Mouse (Mus musculus): ENCODE measurements around the gene Fcf1. TPM values are rescaled to one million over a fixed set of nuclear protein-coding genes. Genes with fewer than 3 reads are reported as not detected.

The Fcf1 gene
- polyA plus RNA-seq (2015; fragmentation: Illumina TruSeq; extraction: RNeasy Lipid Tissue Mini Kit (QIAGEN cat#74804); ENCODE audit: low read depth, low replicate concordance) = 57.0 TPM

GRCm38 (mm10) chr12:84970428-84971096, at the start of gene Fcf1, which contains the start of gene Arel1:
Fcf1 (plus strand) TSS chr12:84970897.
Arel1 (minus strand) TSS chr12:84970900.

GRCm38 (mm10) chr12:84996083-84996496, 25.4 kb downstream of the Fcf1 start, which contains the start of gene Ylpm1:
Ylpm1 (plus strand) TSS chr12:84996321.

Other genes starting within 250 kb of the Fcf1 start
- 56.7 TPM for gene Npc2, start 197.7 kb upstream of the Fcf1 start, polyA plus RNA-seq (2015; fragmentation: Illumina TruSeq; extraction: RNeasy Lipid Tissue Mini Kit (QIAGEN cat#74804); ENCODE audit: low read depth, low replicate concordance)
- gene Isca2, start 197.6 kb upstream of the Fcf1 start, polyA plus RNA-seq (2015; fragmentation: Illumina TruSeq; extraction: RNeasy Lipid Tissue Mini Kit (QIAGEN cat#74804); ENCODE audit: low read depth, low replicate concordance) = 129 TPM
- 0.34 TPM for gene Ltbp2, start 94.4 kb upstream of the Fcf1 start, polyA plus RNA-seq (2015; fragmentation: Illumina TruSeq; extraction: RNeasy Lipid Tissue Mini Kit (QIAGEN cat#74804); ENCODE audit: low read depth, low replicate concordance)
- gene Arel1, start within 50 bp of the Fcf1 start, polyA plus RNA-seq (2015; fragmentation: Illumina TruSeq; extraction: RNeasy Lipid Tissue Mini Kit (QIAGEN cat#74804); ENCODE audit: low read depth, low replicate concordance) = 70.1 TPM
- gene Ylpm1, start 25.4 kb downstream of the Fcf1 start, polyA plus RNA-seq (2015; fragmentation: Illumina TruSeq; extraction: RNeasy Lipid Tissue Mini Kit (QIAGEN cat#74804); ENCODE audit: low read depth, low replicate concordance) = 67.7 TPM
- 1.4 TPM for gene Prox2, start 139.9 kb downstream of the Fcf1 start, polyA plus RNA-seq (2015; fragmentation: Illumina TruSeq; extraction: RNeasy Lipid Tissue Mini Kit (QIAGEN cat#74804); ENCODE audit: low read depth, low replicate concordance)
- gene Dlst, start 139.9 kb downstream of the Fcf1 start, polyA plus RNA-seq (2015; fragmentation: Illumina TruSeq; extraction: RNeasy Lipid Tissue Mini Kit (QIAGEN cat#74804); ENCODE audit: low read depth, low replicate concordance) = 147 TPM
- gene Rps6kl1, start 180.4 kb downstream of the Fcf1 start, polyA plus RNA-seq (2015; fragmentation: Illumina TruSeq; extraction: RNeasy Lipid Tissue Mini Kit (QIAGEN cat#74804); ENCODE audit: low read depth, low replicate concordance) = 24.5 TPM
- gene Pgf, start 206.9 kb downstream of the Fcf1 start, polyA plus RNA-seq (2015; fragmentation: Illumina TruSeq; extraction: RNeasy Lipid Tissue Mini Kit (QIAGEN cat#74804); ENCODE audit: low read depth, low replicate concordance) = 4.8 TPM
- 64.8 TPM for gene Eif2b2, start 248.6 kb downstream of the Fcf1 start, polyA plus RNA-seq (2015; fragmentation: Illumina TruSeq; extraction: RNeasy Lipid Tissue Mini Kit (QIAGEN cat#74804); ENCODE audit: low read depth, low replicate concordance)

Measured in brain, adult 10 weeks (tissue).